Mouse (Mus musculus): ENCODE data around the gene Opn1mw. TPM values are rescaled to one million over a fixed set of nuclear protein-coding genes. Genes with fewer than 3 reads are reported as not detected.

Opn1mw gene
- not detected for total RNA-seq (2021)
- polyA plus RNA-seq (2012; rRNA removed) = not detected in 2 replicates
- long read RNA-seq = 0 reads

DNA sequence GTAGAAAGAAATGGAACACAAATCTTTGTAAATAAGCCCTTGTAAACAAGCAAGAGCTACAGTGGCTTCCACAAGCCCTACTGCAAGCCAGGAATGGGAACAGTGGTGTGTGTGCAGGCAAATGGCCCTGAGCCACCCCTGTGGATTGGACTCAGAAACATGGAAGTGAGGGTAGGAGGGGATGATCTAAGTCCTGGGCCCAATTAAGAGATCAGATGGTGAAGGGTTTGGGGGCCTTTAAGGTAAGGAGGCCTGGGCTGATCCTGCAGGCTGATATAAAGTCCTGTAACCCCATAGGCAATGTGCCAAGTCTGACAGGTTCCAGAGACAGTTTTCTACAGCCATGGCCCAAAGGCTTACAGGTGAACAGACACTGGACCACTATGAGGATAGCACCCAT, at the start of gene Opn1mw:
TSS of gene Opn1mw (plus strand) at position 301 of the 400 bp plus-strand sequence.
- DNase-seq = no peak
- Histone ChIP-seq H3K4me1 (ENCODE audit: control insufficient read depth, insufficient read depth, low read length) (no peaks in the 10 kb centered on the region), H3K9ac (ENCODE audit: low read depth, low read length) (no peak within 1 kb of the TSS), H3K4me3 (no peak within 1 kb of the TSS), H3K79me2 (replicated peaks; ENCODE audit: control insufficient read depth, insufficient read depth, low read length) (no peaks in the 10 kb centered on the region), H3K27ac (no peak within 1 kb of the TSS), H3K27me3 (ENCODE audit: control insufficient read depth, insufficient read depth, low read length) (no peaks in the 10 kb centered on the region), H3K36me3 (ENCODE audit: control insufficient read depth, insufficient read depth, low read length) (no peaks in the 10 kb centered on the region)
- intact Hi-C loops (cut with DNase I) = no loop called here
- TF ChIP-seq EP300 (IDR thresholded peaks at IDR 0.05; ENCODE audit: insufficient read depth, low read depth, low read length) (no peak), CTCF (IDR thresholded peaks at IDR 0.05) (no peak), POLR2A (IDR thresholded peaks at IDR 0.05; ENCODE audit: insufficient read depth, low read depth, low read length) (no peak)

DNA sequence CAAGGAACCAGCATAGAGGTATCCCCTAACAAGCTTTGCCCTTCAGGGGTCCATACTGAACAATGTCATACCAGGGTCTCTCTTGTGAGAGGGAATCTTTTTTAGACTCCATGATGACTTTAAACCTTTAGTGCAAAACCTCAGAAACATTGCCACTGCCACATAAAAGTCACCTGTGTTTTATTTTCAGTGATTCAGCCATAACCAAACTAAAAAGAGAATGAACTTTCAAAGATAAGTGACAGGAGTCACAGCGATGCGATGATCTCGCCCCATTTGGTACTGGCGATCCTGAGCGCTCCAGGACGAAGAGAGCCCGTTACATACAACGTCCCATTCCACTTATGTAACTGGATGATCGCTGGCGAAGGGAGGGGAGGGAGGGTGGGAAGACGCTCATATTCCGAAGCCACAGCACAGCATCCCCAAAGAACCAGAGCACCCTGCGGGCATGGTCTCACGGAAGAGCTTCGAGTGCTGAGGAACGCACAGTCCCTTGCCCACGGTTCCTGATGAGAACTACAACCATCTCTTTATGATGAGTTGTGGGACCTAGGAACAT, 42.9 kb upstream of the Opn1mw start:
- TF ChIP-seq EP300 (IDR thresholded peaks at IDR 0.05; ENCODE audit: insufficient read depth, low read depth, low read length) = no peak
- TF ChIP-seq CTCF (IDR thresholded peaks at IDR 0.05) = no peak
- no peak for TF ChIP-seq POLR2A (IDR thresholded peaks at IDR 0.05; ENCODE audit: insufficient read depth, low read depth, low read length)
- intact Hi-C loops (cut with DNase I) = loop anchor here (10.0 kb wide), 1 partner anchor 160 kb away; the partner anchor contains the start of gene Flna
- 22% methylated on average over 17 of the region's 17 CpGs for WGBS

DNA sequence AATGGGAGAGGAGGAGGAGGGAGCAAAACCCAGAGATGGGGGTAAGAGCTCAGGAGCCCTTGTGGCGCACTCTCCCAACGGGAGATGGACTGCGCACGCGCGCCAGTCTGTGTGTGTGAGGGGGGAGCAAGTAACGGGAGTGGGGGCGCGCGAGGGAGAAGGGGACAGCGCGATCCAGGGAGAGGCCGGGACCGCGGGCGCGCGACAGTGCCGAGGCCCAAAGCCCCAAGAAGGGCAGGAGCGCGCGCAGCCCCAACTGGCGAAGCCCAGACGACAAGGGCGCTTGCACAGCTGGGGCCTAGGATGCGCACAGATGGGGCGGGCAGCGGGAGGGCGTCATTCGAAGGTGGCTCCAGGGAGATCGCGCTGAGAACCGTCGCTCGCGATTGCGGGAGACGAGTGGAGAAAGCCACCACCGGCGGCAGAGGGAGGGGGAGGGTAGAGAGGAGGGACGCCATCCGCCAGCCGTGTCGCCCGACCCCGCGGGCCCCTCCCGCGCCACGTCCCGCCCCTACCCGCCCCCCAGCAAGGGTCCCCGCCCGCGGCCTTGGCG, 42.2 kb upstream of the Opn1mw start:
- intact Hi-C loops (cut with DNase I) = loop anchor here (5.0 to 10.0 kb wide), 2 partner anchors 118 to 160 kb away; partner anchors contain the start of genes Flna and Hcfc1
- Histone ChIP-seq H3K27me3 (ENCODE audit: control insufficient read depth, insufficient read depth, low read length) (no peaks in the 10 kb centered on the region), H3K9ac (ENCODE audit: low read depth, low read length) (peak overlapping the region; percentile 91), H3K4me1 (ENCODE audit: control insufficient read depth, insufficient read depth, low read length) (peaks cover 10% of the 10 kb centered on the region), H3K79me2 (replicated peaks; ENCODE audit: control insufficient read depth, insufficient read depth, low read length) (no peaks in the 10 kb centered on the region), H3K36me3 (ENCODE audit: control insufficient read depth, insufficient read depth, low read length) (peaks cover 15% of the 10 kb centered on the region), H3K27ac (peak overlapping the region; percentile 95), H3K4me3 (peak overlapping the region; percentile 68)
- WGBS = 6% methylated on average over 45 of the region's 56 CpGs
- TF ChIP-seq EP300 (IDR thresholded peaks at IDR 0.05; ENCODE audit: insufficient read depth, low read depth, low read length) (no peak), POLR2A (IDR thresholded peaks at IDR 0.05; ENCODE audit: insufficient read depth, low read depth, low read length) (peak; percentile 66)
- DNase-seq = peak; percentile 82 to 87

More for the DNA sequence above, 42.9 kb upstream of the Opn1mw start:
- Histone ChIP-seq H3K9ac (ENCODE audit: low read depth, low read length) (peak overlapping the region; percentile 91), H3K27me3 (ENCODE audit: control insufficient read depth, insufficient read depth, low read length) (no peaks in the 10 kb centered on the region), H3K4me1 (ENCODE audit: control insufficient read depth, insufficient read depth, low read length) (peaks cover 10% of the 10 kb centered on the region), H3K36me3 (ENCODE audit: control insufficient read depth, insufficient read depth, low read length) (peaks cover 15% of the 10 kb centered on the region), H3K4me3 (peak overlapping the region; percentile 68), H3K79me2 (replicated peaks; ENCODE audit: control insufficient read depth, insufficient read depth, low read length) (no peaks in the 10 kb centered on the region), H3K27ac (peak overlapping the region; percentile 95)
- DNase-seq = peak in 1 of 2 experiments; percentile 24

DNA sequence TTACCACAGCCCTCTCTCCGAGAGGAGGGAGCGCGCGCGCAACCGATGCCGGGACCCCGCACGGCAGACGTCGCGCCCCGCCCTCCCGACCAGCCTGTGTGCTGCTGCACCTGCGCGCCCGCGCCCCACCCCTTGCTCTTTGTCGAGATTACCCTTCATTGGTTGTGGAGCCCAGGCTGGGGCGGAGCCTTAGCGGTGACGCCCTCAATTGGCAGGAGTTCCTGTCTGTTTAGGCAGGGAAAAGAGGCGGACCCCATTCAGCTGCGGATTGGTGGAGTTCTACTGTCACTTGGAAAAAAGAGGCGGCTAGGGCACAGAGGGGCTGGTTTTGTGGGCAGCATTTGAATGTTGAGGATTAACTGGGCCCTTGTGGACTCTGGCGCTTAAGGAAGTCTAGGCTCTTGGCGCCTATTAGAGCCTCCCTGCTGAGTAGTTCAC, 41.6 kb upstream of the Opn1mw start:
- H3K9ac ChIP-seq (ENCODE audit: low read depth, low read length) = peak overlapping the region; percentile 91
- H3K27me3 ChIP-seq (ENCODE audit: control insufficient read depth, insufficient read depth, low read length) = no peaks in the 10 kb centered on the region
- peak overlapping the region; percentile 68 for H3K4me3 ChIP-seq
- peaks cover 9% of the 10 kb centered on the region for H3K4me1 ChIP-seq (ENCODE audit: control insufficient read depth, insufficient read depth, low read length)
- peak; percentile 95 to 98 for DNase-seq
- intact Hi-C loops (cut with DNase I) = loop anchor here (2.0 to 10.0 kb wide), 3 partner anchors 63 to 159 kb away; partner anchors contain the start of genes Flna, Hcfc1 and Irak1
- WGBS = 4% methylated on average over 27 of the region's 27 CpGs
- H3K27ac ChIP-seq = peak overlapping the region; percentile 95
- TF ChIP-seq CTCF (IDR thresholded peaks at IDR 0.05) (no peak), POLR2A (IDR thresholded peaks at IDR 0.05; ENCODE audit: insufficient read depth, low read depth, low read length) (peak; percentile 66)
- no peaks in the 10 kb centered on the region for H3K79me2 ChIP-seq (replicated peaks; ENCODE audit: control insufficient read depth, insufficient read depth, low read length)
- H3K36me3 ChIP-seq (ENCODE audit: control insufficient read depth, insufficient read depth, low read length) = peaks cover 15% of the 10 kb centered on the region; the same call in 1 of the 2 replicates

DNA sequence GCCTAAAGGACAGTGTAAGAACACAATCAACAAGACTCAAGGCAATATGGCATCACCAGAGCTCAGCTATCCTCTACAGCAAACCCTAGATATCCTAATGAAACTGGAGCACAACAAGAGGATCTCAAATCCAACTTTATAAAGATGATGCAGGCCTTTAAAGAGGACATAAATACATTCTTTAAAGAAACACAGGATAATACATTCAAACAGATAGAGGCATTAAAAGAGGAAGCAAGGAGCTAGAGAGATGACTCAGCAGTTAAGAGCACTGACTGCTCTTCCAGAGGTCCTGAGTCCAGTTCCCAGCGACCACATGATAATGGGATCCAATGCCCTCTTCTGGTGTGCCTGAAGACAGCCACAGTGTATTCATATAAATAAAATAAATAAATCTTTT, 32.1 kb upstream of the Opn1mw start:
- Histone ChIP-seq H3K79me2 (replicated peaks; ENCODE audit: control insufficient read depth, insufficient read depth, low read length) (no peaks in the 10 kb centered on the region), H3K4me1 (ENCODE audit: control insufficient read depth, insufficient read depth, low read length) (no peaks in the 10 kb centered on the region), H3K9ac (ENCODE audit: low read depth, low read length) (no peak overlapping the region), H3K4me3 (no peak overlapping the region), H3K36me3 (ENCODE audit: control insufficient read depth, insufficient read depth, low read length) (no peaks in the 10 kb centered on the region), H3K27me3 (ENCODE audit: control insufficient read depth, insufficient read depth, low read length) (no peaks in the 10 kb centered on the region), H3K27ac (no peak overlapping the region)
- intact Hi-C loops (cut with DNase I) = no loop called here
- no peak for TF ChIP-seq CTCF (IDR thresholded peaks at IDR 0.05)
- no peak for TF ChIP-seq EP300 (IDR thresholded peaks at IDR 0.05; ENCODE audit: insufficient read depth, low read depth, low read length)
- TF ChIP-seq POLR2A (IDR thresholded peaks at IDR 0.05; ENCODE audit: insufficient read depth, low read depth, low read length) = no peak
- 66% methylated on average over 1 of the region's 1 CpGs for WGBS
- no peak for DNase-seq

All from heart, adult 2 months (tissue).